Mouse (Mus musculus): ENCODE measurements around the gene Cactin. TPM values are rescaled to one million over a fixed set of nuclear protein-coding genes. Genes with fewer than 3 reads are reported as not detected.

Cactin gene
- total RNA-seq (2014; fragmentation: Nextera tagmentation) (26.4 and 46.2 TPM in 2 replicates), total RNA-seq (2017) (30.4 and 33.4 TPM in 2 replicates)

GRCm38 (mm10) chr10:81320550-81321347 is at the start of gene Cactin:
Gene Cactin, plus strand, starts transcription at chr10:81321103.
- peak; percentile 75 for ATAC-seq (replicated peaks; ENCODE audit: low FRiP score, low TSS enrichment, poor library complexity, severe bottlenecking)

DNA sequence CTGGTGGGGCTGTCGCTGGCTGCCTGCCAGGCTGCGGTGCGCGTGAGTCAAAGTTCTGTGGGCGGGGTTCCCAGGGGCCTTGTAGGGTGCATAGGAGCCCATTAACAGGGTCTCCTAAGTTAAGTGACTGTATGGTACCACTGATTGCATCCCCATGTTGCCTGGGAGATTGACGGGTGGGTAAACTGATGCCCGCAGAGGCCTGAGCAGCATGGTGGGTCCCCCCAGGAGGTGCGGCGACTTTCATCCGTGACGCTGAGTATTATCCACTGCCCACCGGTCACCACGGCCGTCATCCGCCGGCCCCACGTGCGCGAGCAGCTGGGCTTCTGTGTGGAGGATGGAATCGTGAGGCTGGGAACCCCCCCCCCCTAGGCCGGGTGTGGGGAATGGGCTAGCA is 48.5 kb upstream of the Cactin start:
- no peak for ATAC-seq (replicated peaks; ENCODE audit: low FRiP score, low TSS enrichment, poor library complexity, severe bottlenecking)

DNA sequence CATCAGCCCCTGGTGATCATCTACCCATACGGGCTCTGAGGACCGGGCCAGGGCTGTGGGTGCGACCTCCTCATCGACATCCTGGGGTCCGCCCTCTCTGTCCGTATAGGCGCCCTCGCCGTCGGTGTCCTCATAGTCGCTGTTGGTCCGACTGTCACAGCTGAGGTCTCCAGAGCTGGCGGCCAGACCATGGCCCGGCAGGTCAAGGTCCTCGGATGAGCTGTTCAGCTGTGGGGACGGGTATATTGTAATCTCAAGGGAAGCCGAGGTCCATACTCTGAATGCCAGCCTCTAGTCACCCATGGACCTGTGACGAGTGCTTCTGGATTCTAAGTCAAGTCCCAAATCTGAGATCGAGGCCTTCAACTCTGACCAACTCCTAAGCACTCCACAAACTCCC is 47.1 kb upstream of the Cactin start:
- ATAC-seq (replicated peaks; ENCODE audit: low FRiP score, low TSS enrichment, poor library complexity, severe bottlenecking), result no peak

GRCm38 (mm10) chr10:81277676-81278075 is 43.2 kb upstream of the Cactin start:
- ATAC-seq (replicated peaks; ENCODE audit: low FRiP score, low TSS enrichment, poor library complexity, severe bottlenecking), result no peak

GRCm38 (mm10) chr10:81279496-81279895 is 41.4 kb upstream of the Cactin start:
- no peak for ATAC-seq (replicated peaks; ENCODE audit: low FRiP score, low TSS enrichment, poor library complexity, severe bottlenecking)

- no peak for ATAC-seq (replicated peaks; ENCODE audit: low FRiP score, low TSS enrichment, poor library complexity, severe bottlenecking)
Observed at GRCm38 (mm10) chr10:81284189-81284588, 36.7 kb upstream of the Cactin start.

DNA sequence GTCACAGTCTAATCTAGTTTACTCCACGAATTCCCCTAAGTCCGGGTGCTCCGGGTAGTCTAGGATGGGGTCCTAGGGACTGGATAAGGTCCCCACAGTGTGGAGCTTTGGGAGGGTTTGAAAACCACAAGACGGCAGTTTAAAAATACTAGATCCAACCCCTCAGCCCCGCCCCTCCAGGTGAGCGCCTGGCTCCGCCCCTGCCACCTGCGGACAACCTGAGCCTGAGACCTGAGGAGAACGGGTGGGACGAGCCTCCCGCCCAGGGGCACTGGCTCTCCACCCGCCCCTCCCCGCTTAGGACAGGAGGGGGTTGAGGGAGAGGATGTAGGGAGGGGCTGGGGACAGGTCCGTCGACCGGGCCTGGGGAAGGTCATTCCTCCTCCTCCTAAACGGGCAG is 36.2 kb upstream of the Cactin start:
- ATAC-seq (replicated peaks; ENCODE audit: low FRiP score, low TSS enrichment, poor library complexity, severe bottlenecking), result no peak

DNA sequence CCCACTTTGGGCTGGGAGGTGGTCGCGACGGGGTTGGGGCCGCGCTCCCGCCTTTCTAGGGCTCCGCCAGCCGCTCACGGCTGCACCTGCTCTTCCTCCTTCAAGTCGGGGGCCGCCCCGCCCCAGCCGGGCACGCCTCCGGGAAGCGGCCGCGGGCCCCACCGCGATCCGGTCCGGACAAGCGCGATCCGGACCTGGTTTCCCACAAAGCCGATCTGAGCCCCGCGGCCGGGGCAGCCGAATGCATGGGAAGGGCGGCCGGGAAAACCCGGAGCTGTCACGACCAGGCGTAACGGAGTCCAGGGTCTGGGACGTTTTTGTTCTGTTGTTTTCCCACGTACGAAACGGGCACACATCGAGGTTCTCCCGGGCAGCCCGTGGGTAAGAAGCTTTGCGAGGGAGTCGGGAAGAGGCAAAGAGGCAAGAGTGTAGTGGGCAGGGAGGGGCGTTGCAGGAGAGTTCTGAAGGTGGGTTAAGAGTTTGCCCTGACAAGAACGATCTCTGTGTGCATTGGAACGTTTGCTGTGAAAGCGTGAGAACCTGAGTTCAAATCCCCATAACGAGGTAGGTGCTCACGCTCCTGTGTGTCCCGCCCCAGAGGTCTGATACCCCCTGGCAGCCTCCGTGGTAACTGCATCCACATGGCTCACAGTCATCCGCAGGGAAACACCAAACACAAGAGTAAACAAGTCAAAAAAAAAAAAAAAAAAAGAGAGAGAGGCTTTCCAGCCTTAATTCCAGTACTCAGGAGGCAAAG is 35.0 kb upstream of the Cactin start:
- peak; percentile 53 for ATAC-seq (replicated peaks; ENCODE audit: low FRiP score, low TSS enrichment, poor library complexity, severe bottlenecking)

- no peak for ATAC-seq (replicated peaks; ENCODE audit: low FRiP score, low TSS enrichment, poor library complexity, severe bottlenecking)
Observed at GRCm38 (mm10) chr10:81286586-81286985, 34.3 kb upstream of the Cactin start.

DNA sequence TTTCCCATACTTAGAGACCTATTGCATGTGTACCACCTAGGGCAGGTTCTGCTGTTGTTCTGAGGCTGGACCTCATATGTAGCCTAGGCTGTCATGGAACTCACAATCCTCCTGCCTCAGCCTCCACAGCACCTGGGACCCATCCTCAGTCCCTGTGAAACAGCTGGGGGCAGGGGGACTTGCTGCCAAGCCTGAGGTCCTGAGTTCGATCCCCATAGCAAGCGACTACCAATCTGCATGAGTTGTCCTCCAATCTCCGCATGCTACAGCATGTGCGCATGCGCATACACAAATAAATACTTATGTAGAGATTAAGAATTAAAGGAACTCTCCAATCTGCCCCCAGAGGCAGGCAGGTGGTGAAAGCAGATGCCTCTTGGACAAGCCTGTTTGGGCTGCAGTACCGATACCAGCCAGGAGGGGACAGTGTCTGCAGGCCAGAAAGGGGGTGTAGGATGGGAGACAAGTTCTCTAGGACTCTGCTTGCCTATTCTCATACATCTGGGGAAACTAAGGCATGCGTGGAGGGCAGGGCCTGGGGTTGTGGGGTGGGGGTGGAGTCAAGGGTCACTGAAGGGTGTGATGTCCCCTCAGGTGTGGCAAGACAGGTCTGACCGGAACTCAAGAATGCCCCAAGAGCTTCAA is 33.3 kb upstream of the Cactin start:
- 0 out of 2 replicates have a peak, but pooled peaks have one; percentile 4 for ATAC-seq (replicated peaks; ENCODE audit: low FRiP score, low TSS enrichment, poor library complexity, severe bottlenecking)

GRCm38 (mm10) chr10:81288601-81289000 is 32.3 kb upstream of the Cactin start:
- no peak for ATAC-seq (replicated peaks; ENCODE audit: low FRiP score, low TSS enrichment, poor library complexity, severe bottlenecking)

GRCm38 (mm10) chr10:81289278-81289677 is 31.6 kb upstream of the Cactin start:
- no peak for ATAC-seq (replicated peaks; ENCODE audit: low FRiP score, low TSS enrichment, poor library complexity, severe bottlenecking)

- ATAC-seq (replicated peaks; ENCODE audit: low FRiP score, low TSS enrichment, poor library complexity, severe bottlenecking), result no peak
Observed at GRCm38 (mm10) chr10:81289811-81290210, 31.1 kb upstream of the Cactin start.

GRCm38 (mm10) chr10:81290698-81291460 is 30.0 kb upstream of the Cactin start:
- no peak for ATAC-seq (replicated peaks; ENCODE audit: low FRiP score, low TSS enrichment, poor library complexity, severe bottlenecking)

- no peak for ATAC-seq (replicated peaks; ENCODE audit: low FRiP score, low TSS enrichment, poor library complexity, severe bottlenecking)
Observed at GRCm38 (mm10) chr10:81291511-81292104, 29.3 kb upstream of the Cactin start, which contains the start of gene Tjp3. Gene Tjp3, minus strand, starts transcription at chr10:81291581.

GRCm38 (mm10) chr10:81292554-81293333 is 28.2 kb upstream of the Cactin start, which contains the start of gene Pip5k1c:
Gene Pip5k1c, plus strand, starts transcription at chr10:81292963.
- ATAC-seq (replicated peaks; ENCODE audit: low FRiP score, low TSS enrichment, poor library complexity, severe bottlenecking), result peak; percentile 83

DNA sequence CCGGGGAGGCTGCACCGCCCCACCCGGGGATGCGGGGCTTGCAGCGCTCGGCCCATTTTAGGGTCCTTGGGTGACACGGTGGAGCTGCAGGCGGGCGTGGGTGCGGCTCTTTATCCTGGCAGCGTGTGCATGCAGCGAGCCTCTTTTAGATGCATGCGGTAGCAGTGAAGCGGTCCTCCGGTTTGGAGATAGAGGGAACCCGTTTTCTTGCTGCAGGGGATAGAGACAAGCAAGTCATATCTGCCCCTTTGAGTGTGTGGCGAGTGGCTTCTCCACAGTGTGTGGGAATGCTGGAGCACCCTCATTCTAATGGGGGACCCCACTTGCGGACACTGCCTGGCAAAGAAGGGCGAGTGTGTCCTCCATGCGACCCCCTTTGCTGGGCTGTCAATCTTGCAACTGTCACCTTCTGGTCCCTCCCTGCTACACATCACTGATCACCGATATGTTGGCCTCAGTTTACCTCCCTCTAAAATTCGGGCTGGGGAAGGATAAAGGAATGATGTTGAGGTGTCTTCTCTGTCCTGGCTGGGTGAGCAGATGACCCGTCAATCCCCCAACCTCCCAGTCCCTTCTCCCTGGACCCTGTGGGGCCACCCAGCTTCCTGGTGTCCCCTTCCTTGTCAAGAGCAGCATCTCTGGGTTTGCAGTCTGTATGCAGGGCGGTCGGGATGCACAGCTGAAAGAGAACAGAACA is 27.4 kb upstream of the Cactin start:
- peak; percentile 4; the same call in 1 of the 2 replicates for ATAC-seq (replicated peaks; ENCODE audit: low FRiP score, low TSS enrichment, poor library complexity, severe bottlenecking)

DNA sequence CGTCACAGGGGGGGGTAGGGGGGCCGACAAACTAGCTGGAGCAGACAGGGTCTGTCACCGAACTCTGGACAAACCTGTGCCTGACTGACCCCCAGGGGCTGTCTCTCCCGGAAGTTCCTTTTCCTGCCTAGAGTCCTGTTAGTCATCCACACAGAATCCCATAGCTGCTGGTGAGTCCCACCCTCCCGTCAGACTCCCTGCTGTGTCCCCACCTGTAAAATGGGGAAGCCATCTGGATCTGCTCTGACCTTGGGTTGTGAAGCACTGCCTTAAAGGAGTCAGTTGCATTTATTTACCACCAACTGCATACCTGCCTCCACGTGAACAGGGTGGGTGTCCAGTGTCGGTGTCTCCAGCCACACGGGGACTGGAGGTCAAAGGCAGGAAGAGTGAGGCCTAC is 26.5 kb upstream of the Cactin start:
- no peak for ATAC-seq (replicated peaks; ENCODE audit: low FRiP score, low TSS enrichment, poor library complexity, severe bottlenecking)
